ENCODE assay signal across 8 mouse cellular contexts in genomic region chr17:71184356-71185111, GRCm38 (mm10). TPM values are rescaled to one million over a fixed set of nuclear protein-coding genes. Genes with fewer than 3 reads are reported as not detected.
DNase-seq lines count a peak whose midpoint lies in the region; ATAC-seq and TF ChIP-seq lines count a peak whose summit lies in the region.

No protein-coding gene starts in this region.

- H3K27me3 ChIP-seq in E14TG2a.4 (ENCODE audit: insufficient read depth, low read length), result peaks cover 55% of the 10 kb centered on the region
- H3K27me3 ChIP-seq in erythroblast, embryonic 14.5 days (ENCODE audit: control insufficient read depth), result peaks cover 2% of the 10 kb centered on the region
- no peaks in the 10 kb centered on the region for H3K27me3 ChIP-seq in intestine, embryonic 16.5 days (replicated peaks; ENCODE audit: control insufficient read depth, insufficient read depth, low read length)
- H3K27me3 ChIP-seq in liver, postnatal 0 days (ENCODE audit: insufficient read depth, low read length), result no peaks in the 10 kb centered on the region

- no peaks in the 10 kb centered on the region for H3K9me3 ChIP-seq in E14TG2a.4 (ENCODE audit: low read length)
- H3K9me3 ChIP-seq in erythroblast, embryonic 14.5 days (ENCODE audit: control insufficient read depth, low read length), result no peaks in the 10 kb centered on the region
- no peaks in the 10 kb centered on the region for H3K9me3 ChIP-seq in intestine, embryonic 16.5 days (ENCODE audit: control insufficient read depth, low read length)
- H3K9me3 ChIP-seq in liver, postnatal 0 days (ENCODE audit: low read length), result no peaks in the 10 kb centered on the region

- no peak for TF ChIP-seq EP300 in liver, postnatal 0 days (IDR thresholded peaks at IDR 0.05; ENCODE audit: low read depth)

- H3K4me3 ChIP-seq in E14TG2a.4 (replicated peaks; ENCODE audit: low read length), result peak overlapping the region; percentile 85
- peak overlapping the region; percentile 89 for H3K4me3 ChIP-seq in erythroblast, embryonic 14.5 days (replicated peaks)
- H3K4me3 ChIP-seq in intestine, embryonic 16.5 days (ENCODE audit: low read length), result peak overlapping the region; percentile 86
- H3K4me3 ChIP-seq in liver, postnatal 0 days (ENCODE audit: low read depth, low read length), result peak overlapping the region; percentile 84
- peak overlapping the region; percentile 94 for H3K4me3 ChIP-seq in olfactory bulb, adult 2 months (ENCODE audit: insufficient read depth, low read depth, low read length)

- H3K4me1 ChIP-seq in E14TG2a.4 (replicated peaks; ENCODE audit: low read depth, low read length), result peaks cover 22% of the 10 kb centered on the region
- peaks cover 76% of the 10 kb centered on the region for H3K4me1 ChIP-seq in erythroblast, embryonic 14.5 days (ENCODE audit: control insufficient read depth)
- peaks cover 29% of the 10 kb centered on the region for H3K4me1 ChIP-seq in intestine, embryonic 16.5 days (ENCODE audit: control insufficient read depth, insufficient read depth, low read length)
- H3K4me1 ChIP-seq in liver, postnatal 0 days (ENCODE audit: insufficient read depth), result peaks cover 45% of the 10 kb centered on the region
- peaks cover 5% of the 10 kb centered on the region; the same call in 1 of the 2 replicates for H3K4me1 ChIP-seq in olfactory bulb, adult 2 months (ENCODE audit: control insufficient read depth, insufficient read depth, low read length)

- peak overlapping the region; percentile 89 for H3K27ac ChIP-seq in intestine, embryonic 16.5 days (ENCODE audit: low read length)
- peak overlapping the region; percentile 97 for H3K27ac ChIP-seq in liver, postnatal 0 days (ENCODE audit: low read depth)
- H3K27ac ChIP-seq in olfactory bulb, adult 2 months (ENCODE audit: insufficient read depth, low read depth, low read length), result peak overlapping the region; percentile 76; the same call in 1 of the 2 replicates

- WGBS in intestine, embryonic 16.5 days, result 8% methylated on average over 22 of the region's 22 CpGs
- 3% methylated on average over 22 of the region's 22 CpGs for WGBS in liver, postnatal 0 days (ENCODE audit: insufficient replicate concordance)
- 2% methylated on average over 22 of the region's 22 CpGs for WGBS in olfactory bulb, adult 2 months

- peak; percentile 18 for DNase-seq in cerebellum, adult 9-10 months
- DNase-seq in cerebellum, adult 11 months, result no peak
- peak; percentile 52 for DNase-seq in liver, postnatal 0 days
- no peak for DNase-seq in right cerebral cortex, postnatal 14 days

- peak overlapping the region; percentile 93 for H3K9ac ChIP-seq in intestine, embryonic 16.5 days (ENCODE audit: low read depth, low read length)
- peak overlapping the region; percentile 95 for H3K9ac ChIP-seq in liver, postnatal 0 days (replicated peaks)

- TF ChIP-seq POLR2A in olfactory bulb, adult 2 months (IDR thresholded peaks at IDR 0.05; ENCODE audit: insufficient read depth, low read depth, low read length), result no peak

- no peaks in the 10 kb centered on the region for H3K36me3 ChIP-seq in E14TG2a.4 (ENCODE audit: insufficient read depth, low read length)
- peaks cover 19% of the 10 kb centered on the region for H3K36me3 ChIP-seq in erythroblast, embryonic 14.5 days (ENCODE audit: control insufficient read depth)
- H3K36me3 ChIP-seq in intestine, embryonic 16.5 days (ENCODE audit: control insufficient read depth, insufficient read depth, low read length), result no peaks in the 10 kb centered on the region
- H3K36me3 ChIP-seq in liver, postnatal 0 days (replicated peaks; ENCODE audit: insufficient read depth, low read length), result no peaks in the 10 kb centered on the region

- peak overlapping the region; percentile 93 for H3K4me2 ChIP-seq in intestine, embryonic 16.5 days (ENCODE audit: low read depth, low read length)
- peak overlapping the region; percentile 73 for H3K4me2 ChIP-seq in liver, postnatal 0 days (ENCODE audit: low read depth, low read length)

- no peak for ATAC-seq in intestine, embryonic 16.5 days
- ATAC-seq in liver, postnatal 0 days, result no peak

- no peak for TF ChIP-seq CTCF in E14TG2a.4 (conservative IDR thresholded peaks at IDR 0.05; ENCODE audit: low read length)
- no peak for TF ChIP-seq CTCF in liver, postnatal 0 days (IDR thresholded peaks at IDR 0.05; ENCODE audit: low read depth)
- no peak for TF ChIP-seq CTCF in olfactory bulb, adult 2 months (IDR thresholded peaks at IDR 0.05; ENCODE audit: insufficient read depth, low read depth, low read length)

RNA-seq across cellular contexts. Expression of gene Lpin2, which starts 2.2 kb away (rescaled TPM):
- 5.9 and 10.0 TPM in 2 replicates for polyA plus RNA-seq in erythroblast, embryonic 14.5 days (2012)
- 19.2 and 22.7 TPM in 2 replicates for polyA plus RNA-seq in intestine, embryonic 16.5 days (2015; fragmentation: Nextera tagmentation; extraction: Ambion mirVana)
- 34.0 and 44.5 TPM in 2 replicates for polyA plus RNA-seq in liver, postnatal 0 days (2015; fragmentation: Nextera tagmentation; extraction: Ambion mirVana)
- not detected in 2 replicates for polyA plus RNA-seq in olfactory bulb, adult 2 months (2012; ENCODE audit: insufficient read depth, insufficient read length, low replicate concordance, missing spikeins)

Comparison
In these comparisons a context has a peak if more than half of its experiments do, and no peak if none do; other contexts are left out.
1. DNase-seq: peak in cerebellum, adult 9-10 months (single experiment) and liver, postnatal 0 days (single experiment); none in cerebellum, adult 11 months (single experiment) and right cerebral cortex, postnatal 14 days (single experiment).
2. Peak in every context shown above with its lines, with median percentiles within 50 percentile points of each other: H3K4me3 ChIP-seq and H3K27ac ChIP-seq.